Mouse (Mus musculus) bone marrow, adult 2 months (tissue): Measurements from ENCODE around the gene Tmem53.

Experiments
- CTCF ChIP-seq: fragments of 200-500 bp; IDR thresholded peaks from 2 replicates; pipeline ENCODE4 v1.5.1; 2011; ENCODE audit warnings: low read length, control low read depth; ENCODE audit not compliant: control insufficient read depth, insufficient read depth
- POLR2A ChIP-seq: fragments of 200-500 bp; IDR thresholded peaks from 2 replicates; pipeline ENCODE4 v1.6.1; 2011; ENCODE audit warnings: low read depth, mild to moderate bottlenecking, control low read depth, low read length, borderline replicate concordance; ENCODE audit not compliant: control insufficient read depth

DNA sequence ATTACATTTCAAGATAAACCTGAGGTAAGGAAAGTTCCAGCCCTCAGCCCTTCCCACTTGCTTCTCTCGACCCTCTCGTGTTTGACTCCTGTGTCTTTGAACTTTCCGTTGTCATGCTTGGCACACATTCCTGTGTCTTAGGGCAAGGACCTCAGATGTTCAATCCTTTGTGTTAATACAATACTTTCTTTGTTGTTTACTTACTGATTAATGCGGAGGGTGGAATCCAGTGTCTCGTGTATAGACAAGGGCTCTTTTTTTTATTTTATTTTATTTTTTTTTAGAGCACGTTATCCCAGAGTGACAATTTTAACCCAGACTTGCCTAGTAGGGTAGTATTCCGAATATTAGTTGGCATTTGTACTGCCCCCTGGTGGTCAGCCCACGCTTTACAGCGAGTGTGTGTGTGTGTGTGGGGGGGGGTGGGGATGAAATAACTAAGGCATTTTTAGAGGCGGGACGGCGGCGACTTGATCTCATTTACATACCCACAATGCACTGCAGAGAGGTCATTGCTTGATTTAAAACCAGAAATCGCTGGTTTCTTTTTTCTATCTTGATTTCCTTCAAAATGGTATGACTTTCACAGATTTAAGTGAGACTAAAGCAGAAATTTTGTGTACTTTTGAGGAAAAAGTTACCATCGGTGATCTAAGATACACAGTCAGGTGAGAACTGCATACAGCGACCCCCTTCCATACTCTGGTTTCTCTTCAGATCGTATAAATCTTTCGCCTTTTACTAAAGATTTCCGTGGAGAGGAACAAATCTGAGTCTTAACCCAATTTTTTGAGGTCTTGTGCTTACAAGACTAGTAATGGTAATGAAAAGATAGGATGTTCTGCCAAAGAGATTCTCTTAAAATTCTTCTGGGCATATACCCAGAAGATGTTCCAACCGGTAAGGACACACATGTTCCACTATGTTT lies 41.3 kb upstream of the Tmem53 start:
- TF ChIP-seq POLR2A (no peak), CTCF (peak; percentile 72)
